Mouse (Mus musculus): Measurements from ENCODE around the gene Man1a2.

The Man1a2 gene

GRCm38 (mm10) chr3:100685763-100686370 lies 564 bp upstream of the Man1a2 start:
- DNase-seq (ENCODE audit: low spot score in 2 of 2), result peak in 1 of 2 experiments; percentile 56

- peak in 1 of 2 experiments; percentile 15 for DNase-seq (ENCODE audit: low spot score in 2 of 2)
Measured at GRCm38 (mm10) chr3:100684234-100684975, 898 bp downstream of the Man1a2 start.

GRCm38 (mm10) chr3:100682841-100683240 lies 2.5 kb downstream of the Man1a2 start:
- DNase-seq (ENCODE audit: low spot score in 2 of 2), result no peak

- no peak for DNase-seq (ENCODE audit: low spot score in 2 of 2)
Measured at GRCm38 (mm10) chr3:100682281-100682680, 3.0 kb downstream of the Man1a2 start.

- DNase-seq (ENCODE audit: low spot score in 2 of 2), result no peak
Measured at GRCm38 (mm10) chr3:100681448-100682092, 3.7 kb downstream of the Man1a2 start.

GRCm38 (mm10) chr3:100680226-100680625 lies 5.1 kb downstream of the Man1a2 start:
- DNase-seq (ENCODE audit: low spot score in 2 of 2), result no peak

GRCm38 (mm10) chr3:100678951-100679570 lies 6.2 kb downstream of the Man1a2 start:
- DNase-seq (ENCODE audit: low spot score in 2 of 2), result no peak

DNA sequence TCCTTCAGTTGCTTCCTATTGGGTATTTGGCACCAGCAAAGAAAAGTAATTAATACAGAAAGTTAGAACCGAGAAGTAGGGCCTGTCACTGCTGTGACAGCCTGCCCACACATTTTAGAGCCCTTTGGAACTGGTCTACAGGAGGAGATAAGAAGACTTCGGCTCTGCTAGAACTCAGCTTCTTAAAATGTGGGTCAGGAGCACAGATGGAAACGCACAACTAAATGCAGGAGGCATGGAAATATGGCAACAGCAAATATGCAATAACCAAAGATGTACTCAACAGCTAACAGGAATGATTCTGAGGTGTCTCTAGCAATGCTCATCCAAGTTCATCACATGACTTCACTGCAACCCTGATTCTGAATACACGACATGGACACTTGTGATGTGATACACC lies 10.2 kb downstream of the Man1a2 start:
- no peak for DNase-seq (ENCODE audit: low spot score in 2 of 2)

DNA sequence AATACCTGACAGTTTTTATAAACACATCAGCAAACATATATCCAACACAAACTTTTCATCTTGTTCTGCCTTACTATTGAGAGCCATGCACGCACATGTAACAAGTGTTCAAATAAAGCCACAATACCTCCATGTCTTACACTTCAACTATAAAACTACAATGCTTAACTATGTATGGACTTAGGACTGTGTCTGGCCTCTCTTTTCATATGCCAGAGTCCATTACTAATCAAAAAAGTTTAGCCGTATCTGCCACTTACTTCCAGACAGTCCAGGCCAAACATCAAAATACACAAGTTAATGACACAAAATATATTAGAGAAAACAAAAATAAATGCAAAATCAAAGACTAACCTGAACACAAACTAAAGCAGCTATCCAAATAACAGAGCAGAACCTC lies 14.9 kb downstream of the Man1a2 start:
- no peak for DNase-seq (ENCODE audit: low spot score in 2 of 2)

- no peak for DNase-seq (ENCODE audit: low spot score in 2 of 2)
Measured at GRCm38 (mm10) chr3:100653291-100653690, 32.0 kb downstream of the Man1a2 start.

DNA sequence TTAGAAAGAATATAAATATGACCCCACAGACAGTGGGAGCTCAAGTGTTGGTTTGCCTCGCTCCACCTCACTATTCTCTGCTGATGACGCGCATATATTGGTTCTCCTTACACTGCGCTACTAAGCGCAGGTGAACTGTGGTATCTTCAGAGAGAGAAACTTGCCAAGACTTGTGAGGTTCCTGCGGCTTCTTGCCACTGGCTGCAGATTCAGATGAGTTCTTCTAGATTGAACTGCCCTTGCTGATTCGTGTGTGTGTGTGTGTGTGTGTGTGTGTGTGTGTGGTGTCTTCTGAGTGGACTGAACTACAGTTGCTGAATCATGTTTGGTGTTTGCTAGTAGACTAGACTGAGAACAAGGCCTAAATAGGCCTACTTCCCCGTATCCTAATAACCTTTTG lies 43.7 kb downstream of the Man1a2 start:
- DNase-seq (ENCODE audit: low spot score in 2 of 2), result no peak

DNA sequence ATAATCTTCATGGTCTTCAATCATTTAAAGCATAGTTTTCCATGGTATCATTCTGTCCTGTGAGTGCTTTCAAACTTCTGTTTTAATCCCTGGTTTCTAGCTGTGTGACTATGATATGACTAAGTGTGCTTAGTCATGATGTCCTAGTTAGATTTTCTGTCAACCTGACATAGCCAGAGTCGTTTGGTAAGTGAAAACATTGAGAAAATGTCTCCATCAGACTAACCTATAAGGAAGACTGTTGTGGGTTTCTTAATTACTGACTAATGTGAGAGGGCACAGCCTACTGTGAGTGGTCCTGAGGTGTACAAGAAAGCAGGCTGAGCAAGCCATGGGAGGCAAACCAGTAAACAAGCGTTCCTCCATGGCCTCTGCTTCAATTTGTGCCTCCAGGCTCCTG lies 49.0 kb downstream of the Man1a2 start:
- DNase-seq (ENCODE audit: low spot score in 2 of 2), result no peak

DNA sequence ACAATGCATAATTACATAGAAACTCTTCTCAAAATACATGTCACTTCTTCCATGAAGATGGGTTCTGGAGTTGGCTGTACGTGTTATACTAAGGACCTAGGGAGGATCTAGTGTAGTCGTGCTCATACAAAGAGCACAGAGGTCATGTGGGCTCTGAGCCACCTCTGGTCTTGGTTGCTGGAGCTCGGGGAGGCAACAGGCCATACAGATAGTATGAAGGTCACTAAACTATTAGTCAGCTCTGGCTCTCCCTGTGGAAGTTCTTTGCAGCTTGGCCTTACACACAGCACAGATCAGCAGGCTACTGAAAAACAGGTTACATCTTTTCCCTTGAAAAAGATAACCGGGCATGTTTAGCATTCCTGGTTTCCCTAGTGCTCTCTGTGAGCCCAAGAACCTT lies 50.5 kb downstream of the Man1a2 start:
- DNase-seq (ENCODE audit: low spot score in 2 of 2), result no peak

GRCm38 (mm10) chr3:100618511-100618910 lies 66.8 kb downstream of the Man1a2 start:
- DNase-seq (ENCODE audit: low spot score in 2 of 2), result no peak

- DNase-seq (ENCODE audit: low spot score in 2 of 2), result no peak
Measured at GRCm38 (mm10) chr3:100610916-100611315, 74.4 kb downstream of the Man1a2 start.

DNA sequence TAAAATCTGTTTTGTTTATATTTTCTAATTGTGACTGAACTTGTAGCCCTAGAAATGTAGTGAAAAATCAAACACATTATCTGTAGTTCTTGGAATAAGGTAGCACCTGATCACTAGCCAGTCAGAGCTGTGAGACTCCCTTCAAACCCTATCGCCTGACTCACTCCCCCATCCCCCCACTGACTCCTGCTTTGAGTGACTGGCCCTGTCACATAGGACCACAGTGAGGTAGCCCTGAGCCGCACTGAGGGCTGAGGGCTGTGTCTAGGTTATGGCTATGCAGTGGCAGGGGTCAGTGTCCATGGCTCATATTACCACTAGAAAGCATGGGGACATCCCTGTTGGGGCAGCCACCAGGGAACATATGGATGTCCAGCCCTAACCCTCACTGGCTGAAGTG lies 80.8 kb downstream of the Man1a2 start:
- DNase-seq (ENCODE audit: low spot score in 2 of 2), result no peak

GRCm38 (mm10) chr3:100599265-100599820 lies 86.0 kb downstream of the Man1a2 start:
- no peak for DNase-seq (ENCODE audit: low spot score in 2 of 2)

GRCm38 (mm10) chr3:100591053-100591452 lies 94.2 kb downstream of the Man1a2 start:
- no peak for DNase-seq (ENCODE audit: low spot score in 2 of 2)

- no peak for DNase-seq (ENCODE audit: low spot score in 2 of 2)
Measured at GRCm38 (mm10) chr3:100582721-100583355, 102.5 kb downstream of the Man1a2 start.

- DNase-seq (ENCODE audit: low spot score in 2 of 2), result no peak
Measured at GRCm38 (mm10) chr3:100572571-100573183, 112.6 kb downstream of the Man1a2 start.
